Mouse (Mus musculus) lung, postnatal 0 days (tissue): ENCODE measurements at regions not wholly inside any gene's neighbourhood (a gene's known extent, or its start where the extent isn't known, plus 50 kb on each side); places are given as distances from the start of the nearest gene placed in this dataset.

Experiments used
- ATAC-seq: fragments of 200-750 bp; cut with Nextera tagmentation; 2 replicates; pipeline ENCODE4 v1.8.0; 2017; ENCODE audit warnings: moderate library complexity
- DNase-seq: peaks from one replicate; pipeline ENCODE4 v3.0.0-alpha.2; 2016; ENCODE audit warnings: low spot score
- H3K27ac ChIP-seq: fragments of 300-500 bp; sonication (generic); 2 replicates; pipeline ENCODE4 v1.5.1; 2014; ENCODE audit warnings: antibody characterized with exemption, mild to moderate bottlenecking, low read length, mixed read lengths
- H3K27me3 ChIP-seq: fragments of 300-500 bp; sonication (generic); replicated peaks from 2 replicates; pipeline ENCODE4 v1.6.1; 2014; ENCODE audit warnings: low read length, mixed read lengths; ENCODE audit not compliant: insufficient read depth
- H3K36me3 ChIP-seq: fragments of 300-500 bp; sonication (generic); 2 replicates; pipeline ENCODE4 v1.6.1; 2014; ENCODE audit warnings: low read length, mixed read lengths; ENCODE audit not compliant: insufficient read depth
- H3K4me1 ChIP-seq: fragments of 300-500 bp; sonication (generic); 2 replicates; pipeline ENCODE4 v1.6.1; 2014; ENCODE audit warnings: antibody characterized with exemption, low read depth, low read length, mixed read lengths; ENCODE audit not compliant: insufficient read depth
- H3K4me2 ChIP-seq: fragments of 300-500 bp; sonication (generic); replicated peaks from 2 replicates; pipeline ENCODE4 v1.6.1; 2014; ENCODE audit warnings: low read depth, mild to moderate bottlenecking, low read length, moderate library complexity, mixed read lengths
- H3K4me3 ChIP-seq: fragments of 300-500 bp; sonication (generic); 2 replicates; pipeline ENCODE4 v1.5.1; 2014; ENCODE audit warnings: low read depth, low read length
- H3K9ac ChIP-seq: fragments of 300-500 bp; sonication (generic); replicated peaks from 2 replicates; pipeline ENCODE4 v1.6.1; 2014; ENCODE audit warnings: low read depth, mild to moderate bottlenecking
- H3K9me3 ChIP-seq: fragments of 300-500 bp; sonication (generic); 2 replicates; pipeline ENCODE4 v1.6.1; 2016; ENCODE audit warnings: low read length, mixed read lengths
- CTCF ChIP-seq: IDR thresholded peaks from 2 replicates; pipeline ENCODE4 v1.5.1; 2016; ENCODE audit warnings: antibody characterized with exemption, mild to moderate bottlenecking
- EP300 ChIP-seq: IDR thresholded peaks from 2 replicates; pipeline ENCODE4 v1.6.1; 2016; ENCODE audit warnings: antibody characterized with exemption, mild to moderate bottlenecking, control low read depth
- WGBS: fragments of 180-500 bp; shearing (Covaris S2); extraction: QIAGEN DNeasy Blood & Tissue Kit; methylation state at CpG from one replicate; pipeline ENCODE4 v1.1.7; 2014; 5-methylcytosine and 5-hydroxymethylcytosine counted together

DNA sequence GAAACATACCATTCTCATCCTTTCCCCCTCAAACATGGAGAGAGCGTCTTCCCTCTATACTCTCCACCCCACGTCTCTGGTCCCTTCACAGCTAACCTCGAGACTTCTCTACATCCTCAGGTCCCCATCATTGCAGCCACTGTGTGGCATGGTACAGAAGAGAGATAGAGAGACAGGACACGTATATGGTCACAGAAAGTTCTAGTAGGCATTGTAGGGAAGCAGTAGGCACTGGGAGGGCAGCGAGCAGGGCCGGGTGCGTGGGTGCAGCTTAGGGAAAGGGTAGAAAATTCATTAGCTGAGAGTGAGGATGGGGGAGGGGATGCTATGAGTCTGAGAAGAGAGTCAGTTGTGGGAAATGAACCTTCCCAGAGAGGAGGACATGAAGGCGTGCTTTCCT, 210.4 kb upstream of the Amigo2 start:
- ATAC-seq: no peak
- Histone ChIP-seq H3K9me3 (no peaks in the 10 kb centered on the region), H3K4me3 (no peak overlapping the region), H3K4me2 (no peak overlapping the region), H3K27ac (no peak overlapping the region), H3K9ac (no peak overlapping the region), H3K36me3 (no peaks in the 10 kb centered on the region), H3K27me3 (no peaks in the 10 kb centered on the region), H3K4me1 (0 out of 2 replicates have a peak, but pooled peaks cover 5% of the 10 kb centered on the region)
- TF ChIP-seq CTCF (no peak), EP300 (no peak)
- DNase-seq: no peak
- 84% methylated on average over 8 of the region's 8 CpGs for WGBS

DNA sequence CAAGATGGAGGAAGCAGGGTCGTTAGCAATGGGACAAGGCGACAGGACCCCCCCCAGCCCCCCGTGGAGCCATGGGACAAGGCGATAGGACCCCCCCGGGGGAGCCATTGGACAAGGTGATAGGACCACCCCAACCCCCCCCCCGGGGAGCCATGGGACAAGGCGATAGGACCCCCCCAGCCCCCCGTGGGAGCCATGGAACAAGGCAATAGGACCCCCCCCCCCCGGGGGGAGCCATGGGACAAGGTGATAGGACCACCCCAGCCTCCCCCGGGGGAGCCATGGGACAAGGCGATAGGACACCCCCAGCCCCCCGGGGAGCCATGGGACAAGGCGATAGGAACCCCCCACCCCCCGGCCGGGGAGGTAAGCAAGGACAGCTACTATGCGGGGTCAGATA, 209.9 kb upstream of the Amigo2 start:
- Histone ChIP-seq H3K4me1 (0 out of 2 replicates have a peak, but pooled peaks cover 5% of the 10 kb centered on the region), H3K4me2 (no peak overlapping the region), H3K27me3 (no peaks in the 10 kb centered on the region), H3K9me3 (no peaks in the 10 kb centered on the region), H3K9ac (no peak overlapping the region), H3K27ac (no peak overlapping the region), H3K36me3 (no peaks in the 10 kb centered on the region), H3K4me3 (no peak overlapping the region)
- no peak for DNase-seq
- no peak for ATAC-seq
- 91% methylated on average over 12 of the region's 16 CpGs for WGBS
- TF ChIP-seq CTCF: no peak
- no peak for TF ChIP-seq EP300

GRCm38 (mm10) chr15:97455672-97456071, 208.6 kb upstream of the Amigo2 start:
- Histone ChIP-seq H3K27ac (no peak overlapping the region), H3K27me3 (no peaks in the 10 kb centered on the region), H3K4me2 (no peak overlapping the region), H3K9ac (no peak overlapping the region), H3K9me3 (no peaks in the 10 kb centered on the region), H3K4me3 (no peak overlapping the region), H3K36me3 (no peaks in the 10 kb centered on the region), H3K4me1 (0 out of 2 replicates have a peak, but pooled peaks cover 5% of the 10 kb centered on the region)
- 40% methylated on average over 5 of the region's 5 CpGs for WGBS
- no peak; the same call in 1 of the 2 replicates for ATAC-seq
- no peak for TF ChIP-seq EP300
- TF ChIP-seq CTCF: no peak
- DNase-seq: peak; percentile 46

DNA sequence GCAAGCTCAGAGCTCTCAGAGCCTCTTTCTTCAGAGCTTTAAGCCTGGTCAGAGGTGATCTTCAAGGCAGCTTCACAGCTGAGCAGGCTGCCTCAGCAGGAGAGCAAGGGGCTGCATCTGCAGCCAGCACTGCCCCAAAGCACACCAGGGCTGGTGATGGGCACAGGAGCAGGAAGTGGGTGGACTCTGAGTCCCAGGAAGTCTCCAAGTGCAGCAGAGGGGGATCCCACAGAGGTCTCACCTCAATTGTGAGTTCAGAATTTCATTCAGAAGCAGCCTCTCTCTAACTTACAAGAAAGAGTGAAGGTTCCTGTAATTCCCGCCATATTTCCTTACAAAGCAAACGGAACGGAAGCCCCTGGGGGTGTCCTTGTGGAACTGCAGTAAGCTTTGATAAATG, 202.6 kb upstream of the Amigo2 start:
- DNase-seq (no peak), ATAC-seq (no peak)
- TF ChIP-seq CTCF (no peak), EP300 (no peak)

GRCm38 (mm10) chr15:97449001-97449400, 201.9 kb upstream of the Amigo2 start:
- no peaks in the 10 kb centered on the region for H3K4me1 ChIP-seq
- H3K27ac ChIP-seq: no peak overlapping the region
- DNase-seq (no peak), ATAC-seq (no peak)
- no peak overlapping the region for H3K9ac ChIP-seq
- no peak overlapping the region for H3K4me2 ChIP-seq
- WGBS: 76% methylated on average over 6 of the region's 6 CpGs
- H3K27me3 ChIP-seq: no peaks in the 10 kb centered on the region
- H3K36me3 ChIP-seq: no peaks in the 10 kb centered on the region
- H3K9me3 ChIP-seq: no peaks in the 10 kb centered on the region
- no peak overlapping the region for H3K4me3 ChIP-seq
- TF ChIP-seq EP300 (no peak), CTCF (no peak)

More for the DNA sequence above, 202.6 kb upstream of the Amigo2 start:
- Histone ChIP-seq H3K9me3 (no peaks in the 10 kb centered on the region), H3K9ac (no peak overlapping the region), H3K4me3 (no peak overlapping the region), H3K27ac (no peak overlapping the region), H3K36me3 (no peaks in the 10 kb centered on the region), H3K4me1 (no peaks in the 10 kb centered on the region), H3K27me3 (no peaks in the 10 kb centered on the region), H3K4me2 (no peak overlapping the region)
- WGBS: 69% methylated on average over 3 of the region's 3 CpGs

DNA sequence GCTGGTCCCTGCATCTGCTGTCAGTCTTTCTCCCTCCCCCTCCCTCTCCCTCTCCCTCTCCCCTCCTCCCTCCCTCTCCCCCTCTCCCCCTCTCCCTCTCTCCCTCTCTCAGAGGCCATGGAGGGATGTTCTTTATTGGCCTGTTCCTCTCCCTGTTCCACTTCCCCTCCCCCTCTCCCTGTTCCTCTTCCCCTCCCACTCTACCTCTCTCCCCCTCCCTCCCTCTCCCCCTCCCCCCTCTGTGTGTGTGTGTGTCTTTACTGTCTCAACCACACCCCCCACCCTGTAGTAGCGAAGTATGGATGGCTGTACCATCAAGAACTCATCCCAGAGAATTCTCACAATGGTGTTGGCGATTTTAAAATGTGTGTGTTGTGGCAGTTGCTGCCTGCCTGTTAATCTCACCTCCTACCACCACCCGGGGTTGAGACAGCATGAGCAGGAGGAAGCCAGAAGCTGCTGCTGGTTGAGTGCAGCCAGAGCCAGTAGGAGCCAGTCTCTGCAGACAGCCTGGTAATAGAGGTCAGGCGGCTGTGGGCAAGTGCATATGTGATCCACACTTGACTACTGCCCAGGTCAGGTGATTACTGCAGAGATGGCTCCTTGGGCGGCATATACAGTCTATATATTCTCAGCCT, 201.3 kb upstream of the Amigo2 start:
- WGBS: 56% methylated on average over 5 of the region's 5 CpGs
- H3K4me1 ChIP-seq: no peaks in the 10 kb centered on the region
- TF ChIP-seq EP300 (no peak), CTCF (no peak)
- no peak for DNase-seq
- H3K9ac ChIP-seq: no peak overlapping the region
- no peak overlapping the region for H3K4me3 ChIP-seq
- no peak overlapping the region for H3K27ac ChIP-seq
- no peak for ATAC-seq
- no peak overlapping the region for H3K4me2 ChIP-seq
- no peaks in the 10 kb centered on the region for H3K36me3 ChIP-seq
- no peaks in the 10 kb centered on the region for H3K9me3 ChIP-seq
- H3K27me3 ChIP-seq: no peaks in the 10 kb centered on the region

DNA sequence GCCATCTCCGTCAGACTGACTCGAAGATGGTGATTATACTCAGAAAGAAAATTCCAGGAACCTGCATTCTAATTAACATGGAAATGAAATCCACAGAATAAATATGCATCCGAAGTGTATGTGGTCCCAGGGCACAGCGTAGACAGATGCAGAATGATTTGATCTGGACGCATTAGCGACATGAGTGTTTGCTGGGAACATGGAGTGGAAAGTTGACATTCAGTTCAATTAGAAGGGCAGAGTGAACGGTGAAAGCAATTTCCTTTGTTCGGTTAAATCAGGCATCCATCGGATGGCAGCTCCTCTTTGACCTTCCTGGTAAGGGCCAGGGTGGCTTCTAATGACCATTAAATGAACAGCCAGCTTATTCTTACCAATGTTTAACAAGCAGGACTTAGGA, 199.1 kb upstream of the Amigo2 start:
- no peak for TF ChIP-seq EP300
- TF ChIP-seq CTCF: no peak
- Histone ChIP-seq H3K4me1 (no peaks in the 10 kb centered on the region), H3K36me3 (no peaks in the 10 kb centered on the region), H3K4me3 (no peak overlapping the region), H3K9ac (no peak overlapping the region), H3K27ac (no peak overlapping the region), H3K4me2 (no peak overlapping the region), H3K27me3 (no peaks in the 10 kb centered on the region), H3K9me3 (no peaks in the 10 kb centered on the region)
- DNase-seq: no peak
- 50% methylated on average over 9 of the region's 9 CpGs for WGBS
- ATAC-seq: no peak
